Mouse (Mus musculus) myocyte (in vitro differentiated cells): ENCODE data around the gene Eefsec. TPM values are rescaled to one million over a fixed set of nuclear protein-coding genes. Genes with fewer than 3 reads are reported as not detected.
A peak's percentile ranks its signal among the peaks of the same experiment; 100 is the strongest.

Experiments
- H3K27me3 ChIP-seq: one replicate; pipeline ENCODE4 v1.6.1; 2011; ENCODE audit not compliant: control insufficient read depth, insufficient read depth, insufficient read length
- H3K36me3 ChIP-seq: one replicate; pipeline ENCODE4 v1.6.1; 2011; ENCODE audit not compliant: control insufficient read depth, insufficient read depth
- H3K4me2 ChIP-seq: one replicate; pipeline ENCODE4 v1.6.1; 2011; ENCODE audit warnings: low read depth, control low read depth
- H3K4me3 ChIP-seq: one replicate; pipeline ENCODE4 v1.5.1; 2011; ENCODE audit warnings: mild to moderate bottlenecking, control low read depth, moderate library complexity
- H3K79me2 ChIP-seq: one replicate; pipeline ENCODE4 v1.6.1; 2011; ENCODE audit not compliant: control insufficient read depth, insufficient read depth
- H3ac ChIP-seq: one replicate; pipeline ENCODE4 v1.6.1; 2011; ENCODE audit not compliant: control insufficient read depth, insufficient read length
- CEBPB ChIP-seq: IDR thresholded peaks from 2 replicates; pipeline ENCODE4 v1.6.1; 2011; ENCODE audit warnings: mild to moderate bottlenecking, moderate library complexity; ENCODE audit not compliant: poor library complexity, insufficient read depth, severe bottlenecking
- E2F4 ChIP-seq: IDR thresholded peaks from one replicate; pipeline ENCODE4 v1.6.1; 2011; ENCODE audit warnings: mild to moderate bottlenecking, control low read depth, moderate library complexity; ENCODE audit not compliant: insufficient read depth
- MAX ChIP-seq: IDR thresholded peaks from one replicate; pipeline ENCODE4 v1.6.1; 2011; ENCODE audit warnings: low read depth, mild to moderate bottlenecking, control low read depth
- MYOD1 ChIP-seq, 3 experiments: IDR thresholded peaks; one replicate each; pipeline ENCODE4 v1.6.1; 2011; ENCODE audit warnings: control low read depth in 2 of 3, low read depth in 2 of 3, mild to moderate bottlenecking in 2 of 3, moderate library complexity in 1 of 3; ENCODE audit not compliant: insufficient read length in 2 of 3, control insufficient read depth in 1 of 3
- MYOG ChIP-seq, 3 experiments: IDR thresholded peaks; one replicate each; pipeline ENCODE4 v1.6.1; 2011; ENCODE audit warnings: control low read depth in 2 of 3, low read depth in 2 of 3, mild to moderate bottlenecking in 2 of 3; ENCODE audit not compliant: insufficient read length in 2 of 3, control insufficient read depth in 1 of 3, insufficient read depth in 1 of 3
- POLR2A ChIP-seq: IDR thresholded peaks from one replicate; pipeline ENCODE4 v1.6.1; 2011; ENCODE audit warnings: low read depth, mild to moderate bottlenecking, control low read depth, moderate library complexity; ENCODE audit not compliant: insufficient read length
- POLR2AphosphoS2 ChIP-seq: IDR thresholded peaks from one replicate; pipeline ENCODE4 v1.6.1; 2011; ENCODE audit warnings: low read depth, control low read depth; ENCODE audit not compliant: insufficient read length
- REST ChIP-seq: IDR thresholded peaks from one replicate; pipeline ENCODE4 v1.6.1; 2011; ENCODE audit warnings: mild to moderate bottlenecking, control low read depth, moderate library complexity; ENCODE audit not compliant: insufficient read depth, insufficient read length
- SRF ChIP-seq: IDR thresholded peaks from one replicate; pipeline ENCODE4 v1.6.1; 2011; ENCODE audit warnings: low read depth; ENCODE audit not compliant: control insufficient read depth, insufficient read length
- TCF12 ChIP-seq: IDR thresholded peaks from one replicate; pipeline ENCODE4 v1.6.1; 2011; ENCODE audit warnings: mild to moderate bottlenecking, control low read depth; ENCODE audit not compliant: poor library complexity, insufficient read depth, severe bottlenecking
- TCF3 ChIP-seq: IDR thresholded peaks from one replicate; pipeline ENCODE4 v1.6.1; 2011; ENCODE audit warnings: low read depth, control low read depth; ENCODE audit not compliant: insufficient read length
- USF1 ChIP-seq: IDR thresholded peaks from one replicate; pipeline ENCODE4 v1.6.1; 2011; ENCODE audit warnings: low read depth, mild to moderate bottlenecking, control low read depth, moderate library complexity
- polyA plus RNA-seq: library from polyadenylated mRNA; unstranded; fragments of >200 nt; fragmentation: generic; extraction: Trizol; gene quantifications from one replicate; pipeline ENCODE4 v1.2.1, GENCODE M21; 2012; ENCODE audit warnings: missing spikeins

Gene Eefsec
- polyA plus RNA-seq, 1 experiment, result 14.5 TPM

- H3K36me3 ChIP-seq, result no peaks in the 10 kb centered on the region
- H3K79me2 ChIP-seq, result no peaks in the 10 kb centered on the region
- no peak overlapping the region for H3ac ChIP-seq
- H3K4me2 ChIP-seq, result no peak overlapping the region
- H3K27me3 ChIP-seq, result no peaks in the 10 kb centered on the region
- TF ChIP-seq POLR2A (no peak), MYOG (IDR thresholded peaks at IDR 0.05; ENCODE audit: control insufficient read depth in 1 of 3, insufficient read depth in 1 of 3, insufficient read length in 2 of 3, low read depth in 2 of 3) (no peak), TCF12 (no peak), REST (no peak), MYOD1 (IDR thresholded peaks at IDR 0.05; ENCODE audit: control insufficient read depth in 1 of 3, insufficient read length in 2 of 3, low read depth in 2 of 3) (no peak), TCF3 (no peak), USF1 (no peak), SRF (no peak), CEBPB (no peak), E2F4 (no peak), POLR2AphosphoS2 (no peak), MAX (no peak)
- H3K4me3 ChIP-seq, result no peak overlapping the region
Measured at GRCm38 (mm10) chr6:88262160-88262559, 184.2 kb downstream of the Eefsec start.

GRCm38 (mm10) chr6:88260645-88261044 is 185.7 kb downstream of the Eefsec start:
- no peak overlapping the region for H3ac ChIP-seq
- H3K27me3 ChIP-seq, result no peaks in the 10 kb centered on the region
- H3K36me3 ChIP-seq, result no peaks in the 10 kb centered on the region
- no peak overlapping the region for H3K4me3 ChIP-seq
- no peaks in the 10 kb centered on the region for H3K79me2 ChIP-seq
- TF ChIP-seq POLR2A (no peak), CEBPB (peak; percentile 39; the same call in 1 of the 2 replicates), POLR2AphosphoS2 (no peak)
- no peak overlapping the region for H3K4me2 ChIP-seq

- no peak overlapping the region for H3K4me3 ChIP-seq
- TF ChIP-seq MAX, result no peak
- TF ChIP-seq E2F4, result no peak
- TF ChIP-seq POLR2A, result no peak
- TF ChIP-seq CEBPB, result no peak
- no peak for TF ChIP-seq TCF12
- no peak for TF ChIP-seq REST
- TF ChIP-seq SRF, result no peak
- no peak for TF ChIP-seq MYOD1 (IDR thresholded peaks at IDR 0.05; ENCODE audit: control insufficient read depth in 1 of 3, insufficient read length in 2 of 3, low read depth in 2 of 3)
- H3K4me2 ChIP-seq, result no peak overlapping the region
- no peaks in the 10 kb centered on the region for H3K27me3 ChIP-seq
- H3K79me2 ChIP-seq, result no peaks in the 10 kb centered on the region
- no peaks in the 10 kb centered on the region for H3K36me3 ChIP-seq
- H3ac ChIP-seq, result no peak overlapping the region
Measured at GRCm38 (mm10) chr6:88259621-88260020, 186.7 kb downstream of the Eefsec start.

- H3K4me2 ChIP-seq, result no peak overlapping the region
- H3K36me3 ChIP-seq, result no peaks in the 10 kb centered on the region
- H3ac ChIP-seq, result no peak overlapping the region
- no peak overlapping the region for H3K4me3 ChIP-seq
- H3K79me2 ChIP-seq, result no peaks in the 10 kb centered on the region
- TF ChIP-seq POLR2AphosphoS2, result no peak
- no peak for TF ChIP-seq REST
- no peak for TF ChIP-seq CEBPB
- TF ChIP-seq MYOG (IDR thresholded peaks at IDR 0.05; ENCODE audit: control insufficient read depth in 1 of 3, insufficient read depth in 1 of 3, insufficient read length in 2 of 3, low read depth in 2 of 3), result no peak
- TF ChIP-seq TCF3, result no peak
- TF ChIP-seq USF1, result no peak
- no peak for TF ChIP-seq TCF12
- no peak for TF ChIP-seq MAX
- TF ChIP-seq MYOD1 (IDR thresholded peaks at IDR 0.05; ENCODE audit: control insufficient read depth in 1 of 3, insufficient read length in 2 of 3, low read depth in 2 of 3), result no peak
- TF ChIP-seq SRF, result no peak
- TF ChIP-seq POLR2A, result no peak
- no peak for TF ChIP-seq E2F4
- H3K27me3 ChIP-seq, result no peaks in the 10 kb centered on the region
Measured at GRCm38 (mm10) chr6:88255435-88255834, 190.9 kb downstream of the Eefsec start.

GRCm38 (mm10) chr6:88254082-88254481 is 192.3 kb downstream of the Eefsec start:
- no peak overlapping the region for H3K4me2 ChIP-seq
- TF ChIP-seq TCF3, result no peak
- TF ChIP-seq POLR2AphosphoS2, result no peak
- no peak for TF ChIP-seq POLR2A
- TF ChIP-seq MYOG (IDR thresholded peaks at IDR 0.05; ENCODE audit: control insufficient read depth in 1 of 3, insufficient read depth in 1 of 3, insufficient read length in 2 of 3, low read depth in 2 of 3), result no peak
- no peak for TF ChIP-seq TCF12
- H3K27me3 ChIP-seq, result no peaks in the 10 kb centered on the region
- H3K36me3 ChIP-seq, result no peaks in the 10 kb centered on the region
- H3K79me2 ChIP-seq, result no peaks in the 10 kb centered on the region
- H3K4me3 ChIP-seq, result no peak overlapping the region
- H3ac ChIP-seq, result no peak overlapping the region
